Mouse (Mus musculus): ENCODE data around the gene Ttc17. TPM values are rescaled to one million over a fixed set of nuclear protein-coding genes. Genes with fewer than 3 reads are reported as not detected.
A peak's percentile ranks its signal among the peaks of the same experiment; 100 is the strongest.

Gene Ttc17
- polyA plus RNA-seq, 1 experiment = 18.4 TPM

- Histone ChIP-seq H3K27me3 (ENCODE audit: control insufficient read depth, insufficient read depth, low read length, poor library complexity, severe bottlenecking) (no peaks in the 10 kb centered on the region), H3K27ac (ENCODE audit: insufficient read depth, low read length) (no peak overlapping the region), H3K4me3 (ENCODE audit: low read depth, low read length) (no peak overlapping the region), H3K9me3 (replicated peaks; ENCODE audit: control insufficient read depth, insufficient read depth, low read length, poor library complexity, severe bottlenecking) (no peaks in the 10 kb centered on the region), H3K4me1 (ENCODE audit: control insufficient read depth, insufficient read depth, low read length) (no peaks in the 10 kb centered on the region), H3K9ac (ENCODE audit: low read depth, poor library complexity, severe bottlenecking) (no peak overlapping the region), H3K36me3 (ENCODE audit: control insufficient read depth, insufficient read depth, low read length, poor library complexity, severe bottlenecking) (no peaks in the 10 kb centered on the region)
- TF ChIP-seq CTCF (IDR thresholded peaks at IDR 0.05; ENCODE audit: low read depth, low read length) = no peak
- no peak for TF ChIP-seq POLR2A (IDR thresholded peaks at IDR 0.05; ENCODE audit: insufficient read depth, low read length)
- no peak for TF ChIP-seq EP300 (IDR thresholded peaks at IDR 0.05; ENCODE audit: insufficient read depth, low read depth, low read length)
Observed at GRCm38 (mm10) chr2:94266381-94267160, 139.9 kb downstream of the Ttc17 start.

GRCm38 (mm10) chr2:94265221-94266191 is 141.0 kb downstream of the Ttc17 start:
- no peaks in the 10 kb centered on the region for H3K4me1 ChIP-seq (ENCODE audit: control insufficient read depth, insufficient read depth, low read length)

GRCm38 (mm10) chr2:94264631-94265098 is 141.8 kb downstream of the Ttc17 start:
- H3K27ac ChIP-seq (ENCODE audit: insufficient read depth, low read length) = no peak overlapping the region
- no peak overlapping the region for H3K9ac ChIP-seq (ENCODE audit: low read depth, poor library complexity, severe bottlenecking)
- H3K4me3 ChIP-seq (ENCODE audit: low read depth, low read length) = peak overlapping the region; percentile 12; the same call in 1 of the 2 replicates
- no peaks in the 10 kb centered on the region for H3K27me3 ChIP-seq (ENCODE audit: control insufficient read depth, insufficient read depth, low read length, poor library complexity, severe bottlenecking)
- no peak for TF ChIP-seq EP300 (IDR thresholded peaks at IDR 0.05; ENCODE audit: insufficient read depth, low read depth, low read length)
- TF ChIP-seq POLR2A (IDR thresholded peaks at IDR 0.05; ENCODE audit: insufficient read depth, low read length) = no peak
- TF ChIP-seq CTCF (IDR thresholded peaks at IDR 0.05; ENCODE audit: low read depth, low read length) = no peak
- H3K36me3 ChIP-seq (ENCODE audit: control insufficient read depth, insufficient read depth, low read length, poor library complexity, severe bottlenecking) = no peaks in the 10 kb centered on the region
- no peaks in the 10 kb centered on the region for H3K4me1 ChIP-seq (ENCODE audit: control insufficient read depth, insufficient read depth, low read length)
- no peaks in the 10 kb centered on the region for H3K9me3 ChIP-seq (replicated peaks; ENCODE audit: control insufficient read depth, insufficient read depth, low read length, poor library complexity, severe bottlenecking)

More at GRCm38 (mm10) chr2:94265221-94266191, 141.0 kb downstream of the Ttc17 start:
- Histone ChIP-seq H3K27ac (ENCODE audit: insufficient read depth, low read length) (no peak overlapping the region), H3K27me3 (ENCODE audit: control insufficient read depth, insufficient read depth, low read length, poor library complexity, severe bottlenecking) (no peaks in the 10 kb centered on the region), H3K4me3 (ENCODE audit: low read depth, low read length) (no peak overlapping the region), H3K36me3 (ENCODE audit: control insufficient read depth, insufficient read depth, low read length, poor library complexity, severe bottlenecking) (no peaks in the 10 kb centered on the region), H3K9ac (ENCODE audit: low read depth, poor library complexity, severe bottlenecking) (no peak overlapping the region), H3K9me3 (replicated peaks; ENCODE audit: control insufficient read depth, insufficient read depth, low read length, poor library complexity, severe bottlenecking) (no peaks in the 10 kb centered on the region)
- no peak for TF ChIP-seq CTCF (IDR thresholded peaks at IDR 0.05; ENCODE audit: low read depth, low read length)
- no peak for TF ChIP-seq EP300 (IDR thresholded peaks at IDR 0.05; ENCODE audit: insufficient read depth, low read depth, low read length)
- no peak for TF ChIP-seq POLR2A (IDR thresholded peaks at IDR 0.05; ENCODE audit: insufficient read depth, low read length)

- Histone ChIP-seq H3K36me3 (ENCODE audit: control insufficient read depth, insufficient read depth, low read length, poor library complexity, severe bottlenecking) (no peaks in the 10 kb centered on the region), H3K9ac (ENCODE audit: low read depth, poor library complexity, severe bottlenecking) (no peak overlapping the region), H3K4me3 (ENCODE audit: low read depth, low read length) (no peak overlapping the region), H3K4me1 (ENCODE audit: control insufficient read depth, insufficient read depth, low read length) (no peaks in the 10 kb centered on the region), H3K27ac (ENCODE audit: insufficient read depth, low read length) (no peak overlapping the region), H3K27me3 (ENCODE audit: control insufficient read depth, insufficient read depth, low read length, poor library complexity, severe bottlenecking) (no peaks in the 10 kb centered on the region), H3K9me3 (replicated peaks; ENCODE audit: control insufficient read depth, insufficient read depth, low read length, poor library complexity, severe bottlenecking) (no peaks in the 10 kb centered on the region)
- TF ChIP-seq CTCF (IDR thresholded peaks at IDR 0.05; ENCODE audit: low read depth, low read length) = no peak
- no peak for TF ChIP-seq POLR2A (IDR thresholded peaks at IDR 0.05; ENCODE audit: insufficient read depth, low read length)
- no peak for TF ChIP-seq EP300 (IDR thresholded peaks at IDR 0.05; ENCODE audit: insufficient read depth, low read depth, low read length)
Observed at GRCm38 (mm10) chr2:94264006-94264405, 142.5 kb downstream of the Ttc17 start.

GRCm38 (mm10) chr2:94263530-94263937 is 143.0 kb downstream of the Ttc17 start:
- Histone ChIP-seq H3K27ac (ENCODE audit: insufficient read depth, low read length) (no peak overlapping the region), H3K4me1 (ENCODE audit: control insufficient read depth, insufficient read depth, low read length) (no peaks in the 10 kb centered on the region), H3K36me3 (ENCODE audit: control insufficient read depth, insufficient read depth, low read length, poor library complexity, severe bottlenecking) (no peaks in the 10 kb centered on the region), H3K9me3 (replicated peaks; ENCODE audit: control insufficient read depth, insufficient read depth, low read length, poor library complexity, severe bottlenecking) (no peaks in the 10 kb centered on the region), H3K27me3 (ENCODE audit: control insufficient read depth, insufficient read depth, low read length, poor library complexity, severe bottlenecking) (no peaks in the 10 kb centered on the region), H3K9ac (ENCODE audit: low read depth, poor library complexity, severe bottlenecking) (0 out of 2 replicates have a peak overlapping the region, but pooled peaks have one; percentile 15), H3K4me3 (ENCODE audit: low read depth, low read length) (peak overlapping the region; percentile 21; the same call in 1 of the 2 replicates)
- TF ChIP-seq POLR2A (IDR thresholded peaks at IDR 0.05; ENCODE audit: insufficient read depth, low read length) (no peak), CTCF (IDR thresholded peaks at IDR 0.05; ENCODE audit: low read depth, low read length) (no peak), EP300 (IDR thresholded peaks at IDR 0.05; ENCODE audit: insufficient read depth, low read depth, low read length) (no peak)
